Comparison of ENCODE assay signal across 18 mouse cellular contexts in genomic region chr7:96220647-96221046, GRCm38 (mm10). TPM values are rescaled to one million over a fixed set of nuclear protein-coding genes. Genes with fewer than 3 reads are reported as not detected.
"Had no signal": no experiment of that assay in that cellular context is flagged by ENCODE, and none has a peak within 500 bp of the region (broad histone marks: within the 10 kb centered on the region; RNA-seq: fewer than 3 reads in every experiment).

No protein-coding gene starts in this region.

- H3K4me2 ChIP-seq: lung, embryonic 15.5 days; midbrain, embryonic 13.5 days; midbrain, embryonic 15.5 days; neural tube, embryonic 12.5 days; stomach, embryonic 15.5 days had no signal

- DNase-seq: liver, postnatal 0 days; lung, adult 2 months; lung, postnatal 14 days; lung, postnatal 36 days; right cerebral cortex, postnatal 14 days; thymus, adult 2 months; thymus, postnatal 25 days; thymus, postnatal 4 days had no signal

- ATAC-seq: liver, postnatal 0 days; lung, postnatal 0 days; midbrain, embryonic 13.5 days; midbrain, embryonic 15.5 days had no signal

- H3K27me3 ChIP-seq: lung, embryonic 15.5 days; megakaryocyte, embryonic 14.5 days; midbrain, embryonic 13.5 days; midbrain, embryonic 15.5 days; neural tube, embryonic 12.5 days; stomach, embryonic 15.5 days had no signal

- H3K4me3 ChIP-seq: lung, embryonic 15.5 days; megakaryocyte, embryonic 14.5 days; midbrain, embryonic 13.5 days; midbrain, embryonic 15.5 days; neural tube, embryonic 12.5 days; stomach, embryonic 15.5 days had no signal

- H3K36me3 ChIP-seq: lung, embryonic 15.5 days; midbrain, embryonic 13.5 days; midbrain, embryonic 15.5 days; neural tube, embryonic 12.5 days; stomach, embryonic 15.5 days had no signal

- H3K27ac ChIP-seq: lung, embryonic 15.5 days; macrophage; midbrain, embryonic 13.5 days; midbrain, embryonic 15.5 days; neural tube, embryonic 12.5 days; stomach, embryonic 15.5 days; stomach, postnatal 0 days had no signal

- H3K9ac ChIP-seq: liver, postnatal 0 days; lung, embryonic 15.5 days; midbrain, embryonic 13.5 days; midbrain, embryonic 15.5 days; neural tube, embryonic 12.5 days; stomach, embryonic 15.5 days had no signal

- H3K9me3 ChIP-seq: lung, embryonic 15.5 days; megakaryocyte, embryonic 14.5 days; midbrain, embryonic 13.5 days; midbrain, embryonic 15.5 days; neural tube, embryonic 12.5 days; stomach, embryonic 15.5 days had no signal

- H3K4me1 ChIP-seq: lung, embryonic 15.5 days; megakaryocyte, embryonic 14.5 days; midbrain, embryonic 15.5 days; neural tube, embryonic 12.5 days had no signal

RNA-seq across cellular contexts. Expression of gene Tenm4, which starts 49.6 kb away (rescaled TPM):
- total RNA-seq: megakaryocyte progenitor cell, adult 5-6 weeks had no signal
